Comparison of ENCODE assay signal across 1 mouse cellular context in genomic region chr9:109876756-109877155, GRCm38 (mm10).
A peak's percentile ranks its signal among the peaks of the same experiment; 100 is the strongest.
TF ChIP-seq lines count a peak whose summit lies in the region.

No protein-coding gene starts in this region.

TF ChIP-seq in MEL, 35 proteins besides CTCF, POLR2A, EP300 and RAD21:
- TF ChIP-seq MXI1 (IDR thresholded peaks at IDR 0.05; ENCODE audit: low read depth, low read length), result peak; percentile 60; the same call in 1 of the 2 replicates
- TF ChIP-seq ETS1 (IDR thresholded peaks at IDR 0.05; ENCODE audit: low read depth, low read length), result 0 out of 2 replicates have a peak, but pooled peaks have one; percentile 17
- TF ChIP-seq MAX (IDR thresholded peaks at IDR 0.05; ENCODE audit: low read length), result no peak; the same call in none of the 2 replicates
- no peak for TF ChIP-seq UBTF (IDR thresholded peaks at IDR 0.05; ENCODE audit: borderline replicate concordance, insufficient read depth, low read depth, low read length)
- peak; percentile 80; the same call in 1 of the 2 replicates for TF ChIP-seq CHD1 (IDR thresholded peaks at IDR 0.05; ENCODE audit: low read depth, low read length)
